Mouse (Mus musculus): ENCODE measurements at regions not wholly inside any gene's neighbourhood (a gene's known extent, or its start where the extent isn't known, plus 50 kb on each side); places are given as distances from the start of the nearest gene placed in this dataset.

- no peak for ATAC-seq (replicated peaks; ENCODE audit: low FRiP score, low read depth)
Measured at GRCm38 (mm10) chr6:78115079-78115478, 135.6 kb upstream of the Ctnna2 start.

GRCm38 (mm10) chr6:78082528-78082927 lies 103.0 kb upstream of the Ctnna2 start:
- peak; percentile 25; the same call in 1 of the 2 replicates for ATAC-seq (replicated peaks; ENCODE audit: low FRiP score, low read depth)
- no peaks in the 10 kb centered on the region for H3K9me3 ChIP-seq (replicated peaks; ENCODE audit: low read length)
- no peaks in the 10 kb centered on the region for H3K27me3 ChIP-seq (ENCODE audit: insufficient read depth, low read length)
- no peak overlapping the region for H3K4me3 ChIP-seq (replicated peaks; ENCODE audit: low read depth, low read length)
- H3K4me2 ChIP-seq (ENCODE audit: low read length) = no peak overlapping the region
- TF ChIP-seq CTCF (IDR thresholded peaks at IDR 0.05; ENCODE audit: low read depth) = no peak
- peak; percentile 27 for DNase-seq (ENCODE audit: low spot score)
- no peaks in the 10 kb centered on the region for H3K4me1 ChIP-seq (replicated peaks; ENCODE audit: insufficient read depth, low read length)
- 24% methylated on average over 2 of the region's 2 CpGs for WGBS
- no peak overlapping the region for H3K27ac ChIP-seq
- H3K36me3 ChIP-seq (ENCODE audit: insufficient read depth, low read length) = no peaks in the 10 kb centered on the region
- H3K9ac ChIP-seq (ENCODE audit: low read depth, low read length) = no peak overlapping the region

More at GRCm38 (mm10) chr6:78115079-78115478, 135.6 kb upstream of the Ctnna2 start:
- H3K4me1 ChIP-seq (replicated peaks; ENCODE audit: insufficient read depth, low read length) = no peaks in the 10 kb centered on the region
- peak; percentile 24; the same call in 1 of the 2 replicates for TF ChIP-seq CTCF (IDR thresholded peaks at IDR 0.05; ENCODE audit: low read depth)
- DNase-seq (ENCODE audit: low spot score) = no peak
- H3K9ac ChIP-seq (ENCODE audit: low read depth, low read length) = no peak overlapping the region
- H3K27ac ChIP-seq = no peak overlapping the region
- 50% methylated on average over 4 of the region's 4 CpGs for WGBS
- H3K4me3 ChIP-seq (replicated peaks; ENCODE audit: low read depth, low read length) = no peak overlapping the region
- H3K4me2 ChIP-seq (ENCODE audit: low read length) = no peak overlapping the region
- H3K9me3 ChIP-seq (replicated peaks; ENCODE audit: low read length) = no peaks in the 10 kb centered on the region
- H3K36me3 ChIP-seq (ENCODE audit: insufficient read depth, low read length) = no peaks in the 10 kb centered on the region
- H3K27me3 ChIP-seq (ENCODE audit: insufficient read depth, low read length) = no peaks in the 10 kb centered on the region

- WGBS = 56% methylated on average over 4 of the region's 4 CpGs
- DNase-seq (ENCODE audit: low spot score) = peak; percentile 49
- Histone ChIP-seq H3K9me3 (replicated peaks; ENCODE audit: low read length) (no peaks in the 10 kb centered on the region), H3K27me3 (ENCODE audit: insufficient read depth, low read length) (no peaks in the 10 kb centered on the region), H3K36me3 (ENCODE audit: insufficient read depth, low read length) (no peaks in the 10 kb centered on the region), H3K9ac (ENCODE audit: low read depth, low read length) (no peak overlapping the region), H3K4me2 (ENCODE audit: low read length) (no peak overlapping the region), H3K4me3 (replicated peaks; ENCODE audit: low read depth, low read length) (no peak overlapping the region), H3K4me1 (replicated peaks; ENCODE audit: insufficient read depth, low read length) (no peaks in the 10 kb centered on the region), H3K27ac (no peak overlapping the region)
- TF ChIP-seq CTCF (IDR thresholded peaks at IDR 0.05; ENCODE audit: low read depth) = no peak
- ATAC-seq (replicated peaks; ENCODE audit: low FRiP score, low read depth) = no peak
Measured at GRCm38 (mm10) chr6:78078919-78079318, 99.4 kb upstream of the Ctnna2 start.

GRCm38 (mm10) chr6:78066323-78066722 lies 86.8 kb upstream of the Ctnna2 start:
- no peak for TF ChIP-seq CTCF (IDR thresholded peaks at IDR 0.05; ENCODE audit: low read depth)
- Histone ChIP-seq H3K4me1 (replicated peaks; ENCODE audit: insufficient read depth, low read length) (no peaks in the 10 kb centered on the region), H3K36me3 (ENCODE audit: insufficient read depth, low read length) (no peaks in the 10 kb centered on the region), H3K4me3 (replicated peaks; ENCODE audit: low read depth, low read length) (no peak overlapping the region), H3K27ac (no peak overlapping the region), H3K4me2 (ENCODE audit: low read length) (no peak overlapping the region), H3K9me3 (replicated peaks; ENCODE audit: low read length) (no peaks in the 10 kb centered on the region), H3K27me3 (ENCODE audit: insufficient read depth, low read length) (no peaks in the 10 kb centered on the region), H3K9ac (ENCODE audit: low read depth, low read length) (no peak overlapping the region)
- WGBS = 86% methylated on average over 1 of the region's 1 CpGs
- DNase-seq (ENCODE audit: low spot score) = no peak
- ATAC-seq (replicated peaks; ENCODE audit: low FRiP score, low read depth) = no peak

GRCm38 (mm10) chr6:78065737-78066136 lies 86.2 kb upstream of the Ctnna2 start:
- TF ChIP-seq CTCF (IDR thresholded peaks at IDR 0.05; ENCODE audit: low read depth) = no peak
- 57% methylated on average over 2 of the region's 2 CpGs for WGBS

More at GRCm38 (mm10) chr6:78065737-78066136, 86.2 kb upstream of the Ctnna2 start:
- Histone ChIP-seq H3K4me3 (replicated peaks; ENCODE audit: low read depth, low read length) (no peak overlapping the region), H3K4me1 (replicated peaks; ENCODE audit: insufficient read depth, low read length) (no peaks in the 10 kb centered on the region), H3K36me3 (ENCODE audit: insufficient read depth, low read length) (no peaks in the 10 kb centered on the region), H3K9ac (ENCODE audit: low read depth, low read length) (no peak overlapping the region), H3K4me2 (ENCODE audit: low read length) (no peak overlapping the region), H3K9me3 (replicated peaks; ENCODE audit: low read length) (no peaks in the 10 kb centered on the region), H3K27me3 (ENCODE audit: insufficient read depth, low read length) (no peaks in the 10 kb centered on the region), H3K27ac (no peak overlapping the region)
- ATAC-seq (replicated peaks; ENCODE audit: low FRiP score, low read depth) (no peak), DNase-seq (ENCODE audit: low spot score) (no peak)

All from kidney, postnatal 0 days (tissue).